Mouse (Mus musculus) urinary bladder, postnatal 10 days (tissue): ENCODE data around the gene Wnt7b.

Source experiments
- DNase-seq: peaks from one replicate; pipeline ENCODE4 v3.0.0; 2022; ENCODE audit warnings: low spot score

Gene Wnt7b

DNA sequence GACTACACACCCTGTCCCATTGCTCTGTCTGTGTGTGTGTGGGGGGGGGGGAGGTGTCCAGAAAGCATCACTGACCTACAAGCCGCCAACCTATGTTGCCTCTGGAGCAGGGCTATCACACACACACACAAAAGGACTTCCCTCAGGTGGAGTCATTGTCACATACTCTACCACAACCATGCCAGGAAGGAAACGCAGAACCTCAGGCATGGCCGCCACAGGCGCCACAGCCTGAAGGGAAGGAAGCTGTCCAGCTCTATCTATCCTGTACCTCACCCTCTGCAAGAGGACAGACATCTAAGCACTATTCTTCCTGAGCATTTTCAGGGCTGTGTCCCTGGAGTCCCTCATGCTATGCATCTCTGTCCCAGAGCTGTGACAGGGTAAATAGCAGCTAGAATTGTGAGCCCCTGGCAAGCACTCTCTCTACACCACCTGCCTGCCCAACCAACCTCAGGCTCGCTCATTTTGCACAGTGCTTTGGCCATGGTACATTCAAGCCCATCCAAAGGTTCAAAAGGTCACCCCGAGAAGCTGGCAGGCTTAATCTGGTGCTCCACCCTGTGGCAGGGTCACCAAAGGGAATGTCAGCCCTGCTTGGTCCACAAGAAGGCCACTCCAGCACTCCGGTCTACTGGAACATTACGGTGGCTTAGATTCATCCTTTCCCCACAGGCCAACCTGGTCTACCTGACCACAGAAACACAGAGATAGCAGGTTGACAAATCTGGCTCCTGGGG lies 12.1 kb downstream of the Wnt7b start:
- DNase-seq, result no peak

DNA sequence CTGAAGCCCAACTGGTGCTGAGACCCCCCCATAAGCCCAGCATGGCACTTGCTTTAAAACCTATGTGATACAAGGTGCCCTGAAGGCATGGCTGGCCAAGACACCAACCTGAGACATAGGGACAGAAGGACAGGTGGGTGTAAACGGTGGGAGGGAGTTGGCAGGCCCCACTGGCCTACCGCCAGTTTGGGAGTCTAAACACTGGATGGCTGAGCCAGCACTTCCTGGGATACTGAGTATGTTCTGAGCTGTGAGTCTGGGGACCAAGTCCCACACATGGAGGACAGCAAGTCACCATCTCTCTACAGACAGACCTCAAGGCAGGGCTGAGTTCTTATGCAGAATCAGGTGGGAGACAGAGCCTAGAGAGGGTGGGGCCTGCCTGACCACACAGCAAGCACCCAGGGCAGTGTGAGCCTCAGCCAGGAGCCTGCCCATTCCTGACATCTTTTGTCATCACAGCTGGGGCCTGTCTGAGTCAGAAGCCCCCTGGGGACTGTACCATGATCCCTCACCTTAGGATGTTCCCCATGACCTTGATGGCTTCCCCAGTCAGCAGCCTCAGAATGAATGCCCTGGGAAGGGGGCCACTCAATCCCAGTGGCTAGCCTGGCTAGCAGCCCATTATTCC lies 13.0 kb downstream of the Wnt7b start:
- DNase-seq, result no peak

DNA sequence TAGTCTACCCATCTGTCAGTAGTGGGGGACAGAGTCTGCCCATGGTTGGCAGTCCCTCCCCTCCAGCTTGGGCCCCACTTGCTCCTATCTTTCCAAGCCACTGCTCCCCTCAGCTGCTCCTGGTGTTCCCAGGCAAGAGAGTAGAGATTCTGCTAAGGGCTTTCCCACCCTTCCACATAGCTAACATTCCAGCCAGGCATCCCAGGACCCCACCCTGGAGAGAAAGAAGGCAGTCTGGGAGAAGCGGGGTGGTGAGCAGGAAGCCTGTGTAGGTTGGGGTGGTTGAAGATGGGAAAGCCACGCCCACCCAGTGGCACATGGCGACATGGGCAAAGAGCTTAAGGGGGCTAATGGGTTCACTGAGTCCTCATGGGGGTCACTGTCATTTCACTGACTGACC lies 13.9 kb downstream of the Wnt7b start:
- no peak for DNase-seq

DNA sequence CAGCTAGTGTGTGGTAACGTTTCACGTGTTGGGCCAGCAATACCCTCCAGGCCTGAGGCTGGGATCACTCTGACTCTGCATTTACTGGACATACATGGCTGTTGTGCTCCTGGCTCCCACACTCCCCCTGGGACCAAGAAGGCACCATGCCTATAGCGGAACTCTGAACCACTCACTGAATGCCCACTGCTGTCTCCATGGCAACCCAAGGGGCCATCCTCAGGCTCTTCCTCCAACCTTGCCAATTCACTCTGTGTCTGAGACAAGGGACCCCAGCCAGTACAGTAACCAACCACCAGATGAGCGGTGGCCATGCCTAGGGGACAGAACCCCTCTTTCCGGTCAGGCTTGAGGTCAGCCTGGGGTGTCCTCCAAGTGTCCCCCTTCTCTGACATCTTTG lies 17.3 kb downstream of the Wnt7b start:
- no peak for DNase-seq

DNA sequence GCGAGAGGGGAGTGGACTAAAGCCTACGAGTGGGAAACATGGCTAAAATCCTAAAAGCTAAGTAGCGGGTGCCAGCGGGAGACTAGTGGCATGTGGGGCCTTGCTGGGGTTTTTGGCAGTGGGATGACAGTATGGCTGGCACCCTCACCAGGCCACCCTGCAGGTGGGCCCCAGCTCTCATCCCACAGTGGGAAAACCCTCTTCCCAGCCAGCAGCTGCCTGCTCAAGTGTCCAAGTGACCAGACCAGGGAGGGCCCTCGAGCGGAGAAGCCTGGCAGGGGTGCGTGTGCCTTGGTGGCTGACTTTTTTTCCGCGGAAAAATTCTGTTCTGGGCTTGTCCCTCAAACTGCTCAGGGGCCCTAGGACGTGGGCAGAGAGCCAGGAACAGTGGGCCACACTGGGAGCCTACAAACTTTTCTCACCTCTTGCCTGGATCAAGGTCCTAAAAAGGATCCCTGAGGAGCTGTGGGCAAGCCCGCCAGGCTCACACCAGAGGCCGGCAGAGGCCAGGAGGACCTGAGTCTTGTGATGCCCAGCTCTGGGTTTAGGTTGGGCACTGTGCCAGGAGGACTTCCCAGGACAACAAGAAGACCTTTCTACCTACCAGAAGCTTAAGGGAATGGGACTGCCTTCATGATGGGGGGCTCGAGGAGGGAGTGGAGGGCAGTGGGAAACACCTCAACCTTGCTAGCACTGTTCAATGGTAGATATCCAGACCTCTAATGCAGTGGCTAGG lies 18.1 kb downstream of the Wnt7b start:
- DNase-seq, result no peak

DNA sequence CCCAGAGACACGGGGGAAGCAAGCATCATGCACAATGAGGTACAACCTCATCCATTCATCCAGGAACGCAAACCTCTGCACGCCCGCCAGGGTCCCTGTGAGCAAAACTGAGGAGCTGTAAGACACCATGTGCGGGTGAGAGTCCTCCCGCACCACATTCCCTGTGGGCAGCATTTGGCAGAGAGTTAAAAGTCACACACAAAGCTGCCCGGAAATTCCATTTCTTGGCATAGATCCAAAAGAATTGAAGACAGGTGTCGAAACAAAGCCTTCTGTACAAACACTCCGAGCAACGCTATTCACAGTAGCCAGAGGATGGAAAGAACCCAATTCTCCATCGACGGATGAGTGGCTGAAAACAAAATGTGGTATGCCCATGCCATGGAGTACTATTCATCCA lies 20.3 kb downstream of the Wnt7b start:
- DNase-seq, result no peak

DNA sequence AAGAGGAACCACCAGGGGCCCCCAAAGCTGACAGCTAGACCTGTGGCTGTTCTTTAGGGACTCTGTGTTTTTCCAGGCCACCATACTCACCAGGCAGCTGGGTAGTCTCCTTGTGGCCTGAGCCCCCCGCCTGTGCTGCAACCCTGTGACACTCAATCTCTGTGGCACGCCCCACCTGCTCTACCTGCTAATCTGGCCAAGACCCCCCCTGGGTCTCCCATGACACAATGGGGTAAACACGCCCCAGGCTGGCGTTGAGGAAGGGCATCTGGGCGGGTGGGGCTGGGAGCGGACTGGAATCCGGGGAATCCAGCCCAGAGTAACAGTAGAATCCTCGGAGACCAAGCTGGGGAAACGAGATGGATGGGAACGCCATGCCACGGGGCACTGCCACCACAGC lies 21.4 kb downstream of the Wnt7b start:
- no peak for DNase-seq

DNA sequence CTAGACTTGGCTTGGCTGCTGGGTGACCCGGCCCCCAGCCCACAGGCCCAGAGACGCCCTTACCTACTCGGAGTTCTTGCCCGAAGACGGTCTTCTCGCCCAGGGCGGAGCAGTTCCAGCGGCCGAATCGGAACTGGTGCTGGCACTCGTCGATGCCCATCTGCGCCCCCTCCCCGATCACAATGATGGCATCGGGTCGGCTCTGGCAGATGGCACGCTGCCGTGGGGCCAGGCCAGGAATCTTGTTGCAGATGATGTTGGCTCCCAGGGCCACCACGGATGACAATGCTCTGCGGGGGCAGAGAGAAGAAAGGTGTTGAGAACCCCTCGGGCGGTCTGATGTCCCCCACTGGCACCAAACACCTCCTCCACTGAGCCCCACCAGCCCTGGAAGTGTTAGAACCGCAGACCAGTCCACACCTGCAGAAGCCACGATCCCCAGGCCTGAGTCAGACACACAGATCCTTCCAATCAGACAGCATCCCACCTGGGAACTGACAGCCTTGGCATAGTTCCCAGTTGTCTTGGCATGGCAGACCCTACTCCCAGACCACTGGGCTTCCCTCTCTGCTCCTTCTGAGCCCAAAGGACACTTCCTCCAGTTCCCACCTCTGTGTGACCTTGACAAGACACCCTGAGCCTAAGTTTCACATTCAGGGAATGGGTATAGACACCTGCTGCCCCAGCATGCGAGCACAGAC lies 23.3 kb downstream of the Wnt7b start:
- DNase-seq, result no peak

DNA sequence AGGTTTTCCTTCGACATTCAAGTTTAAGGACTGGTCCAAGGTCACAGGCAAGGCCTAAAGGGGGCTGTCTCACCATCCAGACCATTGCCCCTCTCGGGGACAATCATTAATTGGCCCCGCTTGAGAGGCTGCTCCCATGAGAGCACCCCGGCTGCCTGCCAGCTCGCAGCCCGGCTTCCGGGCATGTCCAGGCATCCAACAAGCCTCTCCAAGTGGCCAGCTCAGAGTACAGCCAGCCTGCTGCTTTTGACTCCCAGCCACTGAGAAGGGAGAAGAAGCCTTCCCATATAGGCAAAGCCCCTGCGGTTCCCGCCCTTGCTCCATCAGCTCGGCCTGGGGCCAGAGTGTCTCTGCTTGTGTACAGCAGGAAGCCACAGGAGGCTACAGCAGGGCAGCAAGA lies 26.5 kb downstream of the Wnt7b start:
- no peak for DNase-seq

DNA sequence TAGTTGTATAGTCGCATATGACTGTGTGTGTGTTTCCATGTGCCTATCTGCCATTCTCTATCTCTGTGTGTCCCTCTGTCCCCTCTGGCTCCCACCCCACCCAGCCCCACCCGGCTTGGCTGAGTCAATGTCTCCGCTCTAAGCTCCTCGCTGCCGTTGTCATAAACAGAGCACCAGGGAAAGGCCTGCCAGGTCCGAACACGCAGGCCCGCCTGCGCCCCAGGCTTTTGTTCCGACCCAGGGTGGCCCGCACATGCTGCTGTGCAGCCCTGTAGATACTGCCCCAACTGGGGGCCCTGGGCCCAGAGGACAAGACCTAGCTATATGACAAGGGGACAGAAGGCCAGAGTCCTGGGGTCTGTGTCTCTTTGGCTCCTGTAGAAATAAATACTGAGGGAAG lies 28.9 kb downstream of the Wnt7b start:
- no peak for DNase-seq

DNA sequence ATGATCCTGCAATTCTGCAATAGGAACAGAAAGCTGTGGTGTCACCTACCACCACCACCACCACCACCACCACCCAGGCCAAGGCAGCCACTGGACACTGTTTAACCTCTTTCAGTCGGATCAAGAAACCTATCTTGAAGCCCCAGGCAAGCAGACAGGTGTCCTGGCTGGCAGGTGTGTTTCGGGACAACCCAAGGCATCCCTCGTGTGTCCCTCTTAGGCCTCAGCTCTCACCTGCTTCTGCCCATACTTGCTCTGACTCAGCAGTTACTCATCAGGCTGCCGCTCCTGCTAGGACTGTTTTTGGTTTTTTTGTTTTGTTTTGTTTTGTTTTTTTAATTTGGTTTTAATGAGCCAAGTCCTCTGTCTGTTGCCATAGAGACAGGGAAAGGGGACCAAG lies 35.8 kb downstream of the Wnt7b start:
- DNase-seq, result no peak

DNA sequence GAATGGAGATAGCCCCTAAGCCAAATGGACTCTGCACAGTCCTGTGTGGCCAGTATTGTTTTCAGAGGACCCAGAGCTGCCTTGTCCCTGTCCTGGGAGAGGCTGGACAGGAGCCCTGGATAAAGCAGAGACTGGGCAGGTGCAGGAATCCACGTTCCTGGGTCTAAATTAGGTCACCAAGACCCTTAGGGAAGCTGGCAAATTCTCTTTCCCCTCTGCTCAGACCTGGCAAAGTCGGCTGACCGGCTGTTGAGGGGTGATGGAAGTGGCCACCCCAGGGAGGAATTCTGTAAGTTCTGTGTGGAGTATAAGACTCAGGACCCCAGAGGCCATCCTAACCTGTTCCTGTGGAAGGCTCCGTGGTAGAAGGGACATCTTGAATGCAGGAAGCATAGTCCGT lies 36.9 kb downstream of the Wnt7b start:
- no peak for DNase-seq

DNA sequence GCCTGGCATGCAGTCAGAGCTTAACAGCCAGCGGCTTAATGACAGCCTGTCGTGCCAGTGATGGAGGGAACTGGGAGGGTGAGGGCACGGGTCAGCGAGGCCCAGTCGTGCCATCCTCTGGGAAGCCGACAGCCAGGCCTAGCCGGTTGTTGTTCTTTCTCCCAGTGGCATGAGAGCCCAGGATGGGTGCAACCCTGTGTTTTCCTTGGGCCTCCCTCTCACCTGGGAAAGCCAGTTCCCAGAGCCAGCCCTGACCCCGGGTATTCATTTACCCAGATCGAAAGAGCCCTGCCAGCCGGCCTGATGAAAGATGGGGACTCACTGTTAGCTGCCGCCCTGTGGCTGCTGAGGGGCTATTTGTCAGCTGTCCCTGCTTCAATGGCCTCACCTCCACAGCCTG lies 44.1 kb downstream of the Wnt7b start:
- DNase-seq, result no peak

DNA sequence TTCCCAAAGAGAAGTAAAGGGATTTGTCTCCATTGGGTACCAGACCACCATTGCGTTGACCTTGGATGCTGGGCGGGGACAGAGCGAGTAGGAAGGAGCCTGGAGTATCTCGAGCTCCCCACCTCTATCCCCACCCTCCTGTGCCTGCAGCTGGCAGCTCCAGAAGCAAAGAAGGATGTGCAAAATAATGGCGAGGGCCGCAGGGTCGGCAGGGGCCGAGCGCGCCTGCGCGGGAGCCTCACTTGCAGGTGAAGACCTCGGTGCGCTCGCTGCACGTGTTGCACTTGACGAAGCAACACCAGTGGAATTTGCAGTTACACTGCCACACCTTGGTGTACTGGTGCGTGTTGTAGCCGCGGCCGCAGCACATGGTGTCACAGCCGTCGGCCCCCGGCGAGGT lies 45.1 kb downstream of the Wnt7b start:
- DNase-seq, result no peak

DNA sequence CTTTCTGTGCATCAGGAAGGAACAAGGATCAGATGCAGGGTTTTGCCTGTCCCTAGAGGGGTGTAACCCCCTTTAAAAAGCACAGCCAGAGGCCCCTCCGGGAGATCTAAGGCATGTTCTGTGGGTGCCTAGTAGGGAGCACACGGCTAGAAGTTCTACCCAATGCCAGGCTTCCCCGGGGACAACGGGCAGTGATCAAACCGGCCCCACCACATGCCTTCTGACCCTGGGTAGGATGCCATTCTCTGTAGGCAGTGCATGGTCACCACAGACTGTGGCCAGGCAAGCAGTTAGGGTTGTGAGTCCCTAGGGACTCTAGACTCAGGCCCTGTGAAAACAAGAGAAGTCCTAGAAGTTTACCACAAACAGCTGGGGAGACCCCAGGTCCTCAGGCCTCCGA lies 47.6 kb downstream of the Wnt7b start:
- no peak for DNase-seq

DNA sequence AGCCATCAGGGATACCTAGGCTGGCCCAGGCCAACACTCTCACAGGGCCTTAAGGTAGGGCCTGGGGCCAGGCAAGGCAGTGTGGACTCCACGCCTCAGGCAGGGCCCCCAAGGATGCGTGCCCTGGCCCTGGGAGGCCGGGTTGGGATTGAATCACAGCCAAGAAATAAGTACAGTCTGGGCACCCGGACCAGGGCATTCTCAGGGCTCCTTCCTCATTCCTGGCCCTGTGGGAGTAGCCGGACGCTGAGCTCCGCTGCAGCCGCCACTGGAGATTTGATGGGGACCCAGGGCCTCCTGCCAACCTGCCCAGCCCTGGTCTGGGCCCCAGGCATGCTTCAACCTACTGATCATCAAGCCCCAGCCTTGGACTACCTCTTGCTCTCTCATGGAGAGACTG lies 48.1 kb downstream of the Wnt7b start:
- no peak for DNase-seq

DNA sequence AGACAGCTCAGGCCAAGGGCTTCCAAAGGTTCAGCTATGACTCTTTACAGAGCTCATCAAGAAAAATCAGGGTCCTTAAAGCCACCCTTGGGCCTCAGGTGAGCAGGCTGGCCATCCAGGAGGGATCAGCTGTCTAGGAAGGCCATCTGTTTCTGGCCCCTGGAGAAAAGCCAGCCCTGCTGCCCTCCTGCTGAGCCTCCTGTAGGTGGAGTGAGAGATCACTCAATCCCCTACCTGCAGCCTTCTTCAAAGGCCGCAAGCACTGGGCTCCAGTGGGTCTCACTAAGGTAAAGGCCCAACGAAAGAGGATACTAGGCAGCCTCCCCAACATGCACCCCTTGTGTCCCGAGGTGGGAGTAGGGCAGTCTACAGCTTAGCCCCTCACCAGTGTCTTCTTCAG lies 50.2 kb downstream of the Wnt7b start:
- DNase-seq, result no peak

DNA sequence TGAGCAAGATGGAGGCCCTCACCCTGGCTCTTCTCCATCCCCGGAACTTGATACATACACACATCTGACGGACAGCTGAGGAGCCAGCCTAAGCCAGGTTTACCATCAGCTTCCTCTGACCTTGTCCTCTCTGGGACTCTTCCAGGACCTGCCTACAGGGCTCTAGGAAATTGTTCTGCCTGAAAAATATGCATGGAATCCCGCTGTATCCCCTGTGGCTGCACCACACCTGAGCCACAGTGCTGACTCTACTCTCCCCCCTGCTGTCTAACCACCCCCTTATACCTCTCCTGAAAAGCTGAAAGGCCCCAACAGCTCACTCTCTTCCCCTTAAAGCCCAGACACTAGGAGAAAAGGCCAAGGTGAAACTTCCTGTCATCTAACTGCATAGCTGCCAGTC lies 52.4 kb downstream of the Wnt7b start:
- no peak for DNase-seq

DNA sequence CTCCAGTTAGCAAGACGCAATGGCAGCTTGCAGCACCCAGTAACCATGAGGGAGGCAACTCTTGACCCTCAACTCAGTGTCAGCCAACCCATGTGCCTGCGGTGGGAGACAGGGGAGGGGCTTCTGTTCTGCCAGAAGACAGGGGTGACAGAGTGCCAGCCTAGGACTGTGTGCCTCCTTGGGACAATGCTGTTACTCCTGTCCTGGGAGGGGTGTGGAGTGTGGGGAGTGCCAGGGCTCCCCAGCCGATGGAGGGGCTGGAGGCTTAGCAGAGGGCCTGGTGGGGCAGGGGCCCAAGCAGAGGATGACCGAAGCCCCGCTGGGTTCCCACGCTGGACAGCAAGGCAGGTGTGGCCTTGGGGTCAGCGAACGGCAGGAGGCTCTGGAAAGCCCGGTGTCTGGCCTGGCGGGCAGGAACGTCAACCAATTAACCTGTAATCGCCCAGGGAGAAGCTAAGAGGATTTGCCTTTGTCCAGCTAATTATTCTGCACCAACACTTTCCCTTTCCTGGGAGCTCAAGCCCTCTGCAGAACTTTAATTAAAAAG lies 57.8 kb downstream of the Wnt7b start:
- no peak for DNase-seq

DNA sequence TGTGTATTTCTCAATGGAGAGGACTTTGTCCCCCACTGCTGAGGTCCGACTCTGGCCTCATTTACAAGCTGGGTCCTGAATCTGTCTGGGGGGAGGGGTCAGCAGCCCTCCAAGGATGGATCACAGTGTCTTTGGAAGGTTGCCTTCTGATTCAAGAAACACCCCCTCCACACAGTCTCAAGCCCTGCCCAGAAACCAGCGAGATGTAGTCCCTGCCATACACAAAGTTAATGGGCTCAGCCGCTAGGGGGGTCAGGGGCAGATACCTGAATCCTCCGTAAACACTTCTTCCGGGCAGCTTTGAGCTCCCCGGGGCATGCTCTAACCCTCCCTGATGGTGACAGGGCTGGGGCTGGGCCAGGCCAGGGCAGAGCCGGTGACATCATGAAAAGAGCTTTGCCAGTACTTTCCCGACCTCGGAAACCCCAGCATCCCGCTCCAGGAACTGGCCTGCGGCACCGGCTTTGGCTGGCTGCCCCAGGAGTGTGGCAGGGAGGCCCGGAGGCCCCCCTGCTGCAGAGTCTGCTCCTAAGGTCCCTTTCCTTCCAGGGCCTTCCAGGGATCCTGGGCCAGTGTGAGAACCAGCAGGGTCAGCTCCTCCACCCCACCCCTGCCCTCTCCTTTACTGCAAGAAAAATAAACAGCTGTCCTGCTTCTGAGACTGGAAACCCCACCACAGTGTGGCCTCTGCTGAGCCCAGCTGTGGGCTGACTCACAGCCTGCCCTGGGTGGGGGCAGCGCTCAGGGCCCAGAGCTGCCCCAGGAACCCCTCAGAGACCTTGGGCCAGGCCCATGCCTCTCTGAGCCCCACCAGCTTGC lies 58.9 kb downstream of the Wnt7b start:
- no peak for DNase-seq

DNA sequence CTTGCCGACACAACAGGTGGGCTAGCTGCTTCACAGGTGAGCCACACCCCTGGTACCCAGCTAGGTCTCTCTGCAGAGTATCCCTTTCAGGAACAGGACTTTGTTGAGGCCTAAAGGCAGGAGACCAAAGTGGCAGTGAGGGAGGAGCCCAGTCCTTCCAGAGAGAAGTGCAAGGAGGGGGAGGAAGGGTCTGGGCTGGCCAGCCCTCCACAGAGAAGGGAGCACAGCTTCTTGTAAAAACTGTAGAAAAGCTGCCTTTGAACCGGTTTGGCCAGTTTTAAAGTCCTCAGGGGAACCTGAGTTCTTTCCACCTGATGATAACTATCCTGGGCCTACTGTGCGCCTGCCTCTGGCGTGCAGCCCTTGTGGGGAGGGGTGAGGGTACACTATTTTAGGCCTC lies 62.8 kb downstream of the Wnt7b start:
- DNase-seq, result no peak
